Mouse (Mus musculus) telencephalon, adult 2 months (tissue): ENCODE measurements around the gene Tspan4.
A peak's percentile ranks its signal among the peaks of the same experiment; 100 is the strongest.

Source experiments
- DNase-seq: peaks from one replicate; pipeline ENCODE4 v3.0.0-alpha.2; 2011; ENCODE audit warnings: low read depth, low spot score

Gene Tspan4

GRCm38 (mm10) chr7:141476981-141477370 lies 1.9 kb downstream of the Tspan4 start:
- DNase-seq, result no peak

- no peak for DNase-seq
Observed at GRCm38 (mm10) chr7:141477578-141478269, 2.7 kb downstream of the Tspan4 start.

GRCm38 (mm10) chr7:141478270-141478748 lies 3.3 kb downstream of the Tspan4 start:
- DNase-seq, result no peak

GRCm38 (mm10) chr7:141480842-141481497 lies 5.9 kb downstream of the Tspan4 start:
- DNase-seq, result peak; percentile 65

- DNase-seq, result no peak
Observed at GRCm38 (mm10) chr7:141481498-141482401, 6.7 kb downstream of the Tspan4 start.

GRCm38 (mm10) chr7:141482531-141483024 lies 7.5 kb downstream of the Tspan4 start:
- no peak for DNase-seq

GRCm38 (mm10) chr7:141483114-141483653 lies 8.1 kb downstream of the Tspan4 start:
- no peak for DNase-seq

GRCm38 (mm10) chr7:141484186-141485120 lies 9.4 kb downstream of the Tspan4 start:
- no peak for DNase-seq

- no peak for DNase-seq
Observed at GRCm38 (mm10) chr7:141485186-141485585, 10.1 kb downstream of the Tspan4 start.

- no peak for DNase-seq
Observed at GRCm38 (mm10) chr7:141485606-141486005, 10.6 kb downstream of the Tspan4 start.

GRCm38 (mm10) chr7:141486239-141486638 lies 11.2 kb downstream of the Tspan4 start:
- DNase-seq, result no peak

- no peak for DNase-seq
Observed at GRCm38 (mm10) chr7:141487141-141487540, 12.1 kb downstream of the Tspan4 start.

GRCm38 (mm10) chr7:141491151-141491550 lies 16.1 kb downstream of the Tspan4 start:
- no peak for DNase-seq

- no peak for DNase-seq
Observed at GRCm38 (mm10) chr7:141492738-141493137, 17.7 kb downstream of the Tspan4 start.

GRCm38 (mm10) chr7:141493729-141494128 lies 18.7 kb downstream of the Tspan4 start:
- no peak for DNase-seq

- DNase-seq, result no peak
Observed at GRCm38 (mm10) chr7:141495379-141495778, 20.3 kb downstream of the Tspan4 start.

- DNase-seq, result no peak
Observed at GRCm38 (mm10) chr7:141495940-141496339, 20.9 kb downstream of the Tspan4 start.

GRCm38 (mm10) chr7:141497600-141497999 lies 22.6 kb downstream of the Tspan4 start:
- DNase-seq, result no peak

- DNase-seq, result no peak
Observed at GRCm38 (mm10) chr7:141501820-141502555, 26.9 kb downstream of the Tspan4 start.

GRCm38 (mm10) chr7:141502556-141502905 lies 27.5 kb downstream of the Tspan4 start:
- no peak for DNase-seq
